Mouse (Mus musculus): ENCODE data around the gene Rbpms2. TPM values are rescaled to one million over a fixed set of nuclear protein-coding genes. Genes with fewer than 3 reads are reported as not detected.

The Rbpms2 gene
- polyA plus RNA-seq, 1 experiment from 2014 or later: 23.1 TPM

GRCm38 (mm10) chr9:65592721-65593120, 36.7 kb upstream of the Rbpms2 start:
- no peak for ATAC-seq
- Histone ChIP-seq H3K27me3 (replicated peaks; ENCODE audit: control insufficient read depth, insufficient read depth, low read length) (no peaks in the 10 kb centered on the region), H3K36me3 (ENCODE audit: control insufficient read depth, insufficient read depth, low read length) (no peaks in the 10 kb centered on the region), H3K4me2 (ENCODE audit: low read depth, low read length) (no peak overlapping the region), H3K27ac (ENCODE audit: low read length) (no peak overlapping the region), H3K9ac (ENCODE audit: low read depth, low read length) (no peak overlapping the region), H3K4me1 (ENCODE audit: control insufficient read depth, insufficient read depth, low read length) (peaks cover 11% of the 10 kb centered on the region), H3K9me3 (ENCODE audit: control insufficient read depth, low read length) (no peaks in the 10 kb centered on the region), H3K4me3 (ENCODE audit: low read length) (no peak overlapping the region)
- WGBS: 89% methylated on average over 3 of the region's 3 CpGs

- no peak for ATAC-seq
- Histone ChIP-seq H3K9me3 (ENCODE audit: control insufficient read depth, low read length) (no peaks in the 10 kb centered on the region), H3K4me2 (ENCODE audit: low read depth, low read length) (no peak overlapping the region), H3K4me3 (ENCODE audit: low read length) (no peak overlapping the region), H3K9ac (ENCODE audit: low read depth, low read length) (no peak overlapping the region), H3K36me3 (ENCODE audit: control insufficient read depth, insufficient read depth, low read length) (no peaks in the 10 kb centered on the region), H3K27ac (ENCODE audit: low read length) (no peak overlapping the region), H3K4me1 (ENCODE audit: control insufficient read depth, insufficient read depth, low read length) (peaks cover 8% of the 10 kb centered on the region), H3K27me3 (replicated peaks; ENCODE audit: control insufficient read depth, insufficient read depth, low read length) (no peaks in the 10 kb centered on the region)
- 81% methylated on average over 9 of the region's 9 CpGs for WGBS
Observed at GRCm38 (mm10) chr9:65593596-65593995, 35.9 kb upstream of the Rbpms2 start.

- Histone ChIP-seq H3K9me3 (ENCODE audit: control insufficient read depth, low read length) (no peaks in the 10 kb centered on the region), H3K4me2 (ENCODE audit: low read depth, low read length) (peak overlapping the region; percentile 35; the same call in 1 of the 2 replicates), H3K9ac (ENCODE audit: low read depth, low read length) (no peak overlapping the region), H3K27me3 (replicated peaks; ENCODE audit: control insufficient read depth, insufficient read depth, low read length) (no peaks in the 10 kb centered on the region), H3K27ac (ENCODE audit: low read length) (no peak overlapping the region), H3K36me3 (ENCODE audit: control insufficient read depth, insufficient read depth, low read length) (no peaks in the 10 kb centered on the region), H3K4me3 (ENCODE audit: low read length) (no peak overlapping the region), H3K4me1 (ENCODE audit: control insufficient read depth, insufficient read depth, low read length) (no peaks in the 10 kb centered on the region)
- ATAC-seq: no peak
- WGBS: 52% methylated on average over 7 of the region's 11 CpGs
Observed at GRCm38 (mm10) chr9:65598765-65599249, 30.6 kb upstream of the Rbpms2 start.

GRCm38 (mm10) chr9:65600951-65601350, 28.5 kb upstream of the Rbpms2 start:
- no peak overlapping the region for H3K4me3 ChIP-seq (ENCODE audit: low read length)
- H3K4me1 ChIP-seq (ENCODE audit: control insufficient read depth, insufficient read depth, low read length): no peaks in the 10 kb centered on the region
- no peaks in the 10 kb centered on the region for H3K9me3 ChIP-seq (ENCODE audit: control insufficient read depth, low read length)
- H3K27me3 ChIP-seq (replicated peaks; ENCODE audit: control insufficient read depth, insufficient read depth, low read length): no peaks in the 10 kb centered on the region
- no peak overlapping the region for H3K27ac ChIP-seq (ENCODE audit: low read length)
- no peak overlapping the region for H3K4me2 ChIP-seq (ENCODE audit: low read depth, low read length)
- H3K9ac ChIP-seq (ENCODE audit: low read depth, low read length): no peak overlapping the region
- ATAC-seq: no peak
- 55% methylated on average over 2 of the region's 2 CpGs for whole genome bisulfite sequencing
- H3K36me3 ChIP-seq (ENCODE audit: control insufficient read depth, insufficient read depth, low read length): no peaks in the 10 kb centered on the region

- WGBS: 51% methylated on average over 8 of the region's 8 CpGs
- Histone ChIP-seq H3K27ac (ENCODE audit: low read length) (no peak overlapping the region), H3K4me2 (ENCODE audit: low read depth, low read length) (no peak overlapping the region), H3K9ac (ENCODE audit: low read depth, low read length) (no peak overlapping the region), H3K4me1 (ENCODE audit: control insufficient read depth, insufficient read depth, low read length) (no peaks in the 10 kb centered on the region), H3K4me3 (ENCODE audit: low read length) (no peak overlapping the region), H3K36me3 (ENCODE audit: control insufficient read depth, insufficient read depth, low read length) (no peaks in the 10 kb centered on the region), H3K27me3 (replicated peaks; ENCODE audit: control insufficient read depth, insufficient read depth, low read length) (no peaks in the 10 kb centered on the region), H3K9me3 (ENCODE audit: control insufficient read depth, low read length) (no peaks in the 10 kb centered on the region)
- ATAC-seq: no peak
Observed at GRCm38 (mm10) chr9:65603401-65604102, 25.9 kb upstream of the Rbpms2 start.

GRCm38 (mm10) chr9:65605471-65606136, 23.8 kb upstream of the Rbpms2 start:
- peak; percentile 82 for ATAC-seq
- Histone ChIP-seq H3K9ac (ENCODE audit: low read depth, low read length) (no peak overlapping the region), H3K36me3 (ENCODE audit: control insufficient read depth, insufficient read depth, low read length) (no peaks in the 10 kb centered on the region), H3K27me3 (replicated peaks; ENCODE audit: control insufficient read depth, insufficient read depth, low read length) (no peaks in the 10 kb centered on the region), H3K27ac (ENCODE audit: low read length) (peak overlapping the region; percentile 60; the same call in 1 of the 2 replicates), H3K4me1 (ENCODE audit: control insufficient read depth, insufficient read depth, low read length) (no peaks in the 10 kb centered on the region), H3K4me3 (ENCODE audit: low read length) (no peak overlapping the region), H3K9me3 (ENCODE audit: control insufficient read depth, low read length) (no peaks in the 10 kb centered on the region), H3K4me2 (ENCODE audit: low read depth, low read length) (peak overlapping the region; percentile 41)
- WGBS: 7% methylated on average over 9 of the region's 9 CpGs

GRCm38 (mm10) chr9:65606321-65607109, 22.9 kb upstream of the Rbpms2 start:
- Histone ChIP-seq H3K4me3 (ENCODE audit: low read length) (no peak overlapping the region), H3K9ac (ENCODE audit: low read depth, low read length) (peak overlapping the region; percentile 31; the same call in 1 of the 2 replicates), H3K36me3 (ENCODE audit: control insufficient read depth, insufficient read depth, low read length) (no peaks in the 10 kb centered on the region), H3K27me3 (replicated peaks; ENCODE audit: control insufficient read depth, insufficient read depth, low read length) (no peaks in the 10 kb centered on the region), H3K27ac (ENCODE audit: low read length) (peak overlapping the region; percentile 60), H3K4me2 (ENCODE audit: low read depth, low read length) (no peak overlapping the region), H3K4me1 (ENCODE audit: control insufficient read depth, insufficient read depth, low read length) (no peaks in the 10 kb centered on the region), H3K9me3 (ENCODE audit: control insufficient read depth, low read length) (no peaks in the 10 kb centered on the region)
- WGBS: 47% methylated on average over 9 of the region's 9 CpGs
- peak; percentile 68 for ATAC-seq

- H3K27me3 ChIP-seq (replicated peaks; ENCODE audit: control insufficient read depth, insufficient read depth, low read length): no peaks in the 10 kb centered on the region
- no peaks in the 10 kb centered on the region for H3K9me3 ChIP-seq (ENCODE audit: control insufficient read depth, low read length)
- no peaks in the 10 kb centered on the region for H3K4me1 ChIP-seq (ENCODE audit: control insufficient read depth, insufficient read depth, low read length)
- H3K27ac ChIP-seq (ENCODE audit: low read length): peak overlapping the region; percentile 55; the same call in 1 of the 2 replicates
- no peak overlapping the region for H3K4me2 ChIP-seq (ENCODE audit: low read depth, low read length)
- ATAC-seq: peak; percentile 34
- 29% methylated on average over 2 of the region's 2 CpGs for WGBS
- H3K36me3 ChIP-seq (ENCODE audit: control insufficient read depth, insufficient read depth, low read length): no peaks in the 10 kb centered on the region
- H3K4me3 ChIP-seq (ENCODE audit: low read length): no peak overlapping the region
- no peak overlapping the region for H3K9ac ChIP-seq (ENCODE audit: low read depth, low read length)
Observed at GRCm38 (mm10) chr9:65607120-65607519, 22.3 kb upstream of the Rbpms2 start.

- WGBS: 65% methylated on average over 5 of the region's 5 CpGs
- no peak for ATAC-seq
Observed at GRCm38 (mm10) chr9:65611969-65612486, 17.4 kb upstream of the Rbpms2 start.

More at GRCm38 (mm10) chr9:65611969-65612486, 17.4 kb upstream of the Rbpms2 start:
- Histone ChIP-seq H3K27ac (ENCODE audit: low read length) (no peak overlapping the region), H3K4me1 (ENCODE audit: control insufficient read depth, insufficient read depth, low read length) (no peaks in the 10 kb centered on the region), H3K27me3 (replicated peaks; ENCODE audit: control insufficient read depth, insufficient read depth, low read length) (no peaks in the 10 kb centered on the region), H3K9ac (ENCODE audit: low read depth, low read length) (no peak overlapping the region), H3K36me3 (ENCODE audit: control insufficient read depth, insufficient read depth, low read length) (no peaks in the 10 kb centered on the region), H3K4me2 (ENCODE audit: low read depth, low read length) (no peak overlapping the region), H3K9me3 (ENCODE audit: control insufficient read depth, low read length) (no peaks in the 10 kb centered on the region), H3K4me3 (ENCODE audit: low read length) (no peak overlapping the region)
